Mouse (Mus musculus) cerebellum, adult 8-10 months (tissue): ENCODE data around the gene Svbp.

Experiments
- DNase-seq: peaks from one replicate; pipeline ENCODE4 v3.0.0; 2022

The Svbp gene

DNA sequence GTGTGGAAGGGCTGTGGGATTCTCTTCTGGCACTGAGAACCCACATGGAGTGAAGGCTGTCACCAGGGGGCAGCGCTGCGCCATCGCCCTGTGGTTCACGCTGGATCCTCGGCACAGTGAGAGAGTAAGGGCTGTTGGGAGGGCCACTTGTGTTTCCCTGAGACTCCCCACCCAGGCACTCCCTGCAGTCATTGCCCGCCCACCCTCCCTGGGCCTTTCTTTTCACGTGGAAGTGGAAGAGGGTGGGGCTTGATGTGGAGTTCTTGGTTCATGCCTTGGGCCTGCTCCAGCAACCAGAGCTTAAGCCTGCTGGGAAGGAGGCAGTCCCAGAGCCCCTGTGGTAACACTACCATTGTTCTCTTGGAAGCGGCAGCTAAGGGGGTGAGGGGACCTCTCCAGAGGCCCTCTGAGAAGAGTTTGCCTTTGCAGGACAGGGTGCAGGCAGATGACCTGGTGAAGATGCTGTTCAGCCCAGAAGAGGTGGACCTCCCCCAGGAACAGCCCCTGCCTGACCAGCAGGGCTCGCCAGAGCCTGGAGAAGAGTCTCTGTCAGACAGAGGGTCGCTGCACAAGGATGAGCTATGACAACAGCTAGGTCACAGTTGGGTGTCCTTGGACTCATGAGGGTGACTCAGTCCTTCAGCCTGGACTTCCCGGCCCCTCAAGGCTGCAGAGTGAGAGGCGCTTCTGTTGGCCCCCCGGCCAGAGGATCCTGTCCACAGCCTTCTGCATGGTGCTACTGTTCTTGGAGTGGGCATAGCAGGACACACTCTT lies 52.5 kb downstream of the Svbp start:
- peak; percentile 30 for DNase-seq

- no peak for DNase-seq
These were observed 53.4 kb downstream of the Svbp start for GRCm38 (mm10) chr4:119248407-119248965.
